Mouse (Mus musculus): Measurements from ENCODE around the gene Usp15. TPM values are rescaled to one million over a fixed set of nuclear protein-coding genes. Genes with fewer than 3 reads are reported as not detected.
A peak's percentile ranks its signal among the peaks of the same experiment; 100 is the strongest.

Gene Usp15
- total and polyA plus RNA-seq, 2 experiments from 2014 or later = 28.0 to 51.5 TPM

GRCm38 (mm10) chr10:123108121-123108520 lies 88.7 kb downstream of the Usp15 start:
- 84% methylated on average over 5 of the region's 5 CpGs for WGBS
- no peaks in the 10 kb centered on the region for H3K27me3 ChIP-seq (ENCODE audit: control insufficient read depth, insufficient read depth, low read length)
- H3K9ac ChIP-seq (replicated peaks; ENCODE audit: low read depth, low read length) = no peak overlapping the region
- H3K4me2 ChIP-seq (ENCODE audit: low read depth, low read length) = no peak overlapping the region
- no peak overlapping the region for H3K4me3 ChIP-seq (ENCODE audit: low read depth, low read length)
- H3K36me3 ChIP-seq (replicated peaks; ENCODE audit: control insufficient read depth, insufficient read depth, low read length) = peaks cover 27% of the 10 kb centered on the region
- DNase-seq (ENCODE audit: low spot score) (no peak), ATAC-seq (ENCODE audit: insufficient read depth, low read depth) (no peak)
- no peak for TF ChIP-seq CTCF (IDR thresholded peaks at IDR 0.05; ENCODE audit: low read depth)
- no peak for TF ChIP-seq EP300 (IDR thresholded peaks at IDR 0.05; ENCODE audit: low read depth)
- H3K9me3 ChIP-seq (replicated peaks; ENCODE audit: control insufficient read depth, low read length) = no peaks in the 10 kb centered on the region
- no peaks in the 10 kb centered on the region for H3K4me1 ChIP-seq (ENCODE audit: control insufficient read depth, insufficient read depth)
- no peak overlapping the region for H3K27ac ChIP-seq (ENCODE audit: low read depth)

DNA sequence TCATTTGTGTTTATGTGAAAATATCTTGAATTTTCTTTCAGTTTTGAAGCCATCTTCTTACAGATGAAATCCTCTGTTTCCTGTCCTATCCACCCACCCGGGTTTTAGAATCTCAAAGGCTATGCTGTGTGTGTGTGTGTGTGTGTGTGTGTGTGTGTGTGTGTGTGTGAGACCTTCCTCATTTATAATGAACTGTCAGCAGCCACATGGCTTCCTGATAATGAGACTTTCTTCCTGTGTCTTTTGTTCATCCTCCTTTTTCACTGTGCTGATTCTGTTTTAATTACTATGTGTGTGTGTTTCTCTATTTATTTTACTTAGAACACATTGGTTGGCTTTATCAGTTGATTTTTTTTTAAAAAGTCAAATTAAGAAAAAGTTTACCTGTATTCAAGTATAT lies 95.5 kb downstream of the Usp15 start:
- no peak for TF ChIP-seq CTCF (IDR thresholded peaks at IDR 0.05; ENCODE audit: low read depth)
- no peak for TF ChIP-seq EP300 (IDR thresholded peaks at IDR 0.05; ENCODE audit: low read depth)
- no peaks in the 10 kb centered on the region for H3K9me3 ChIP-seq (replicated peaks; ENCODE audit: control insufficient read depth, low read length)
- WGBS = 54% methylated on average over 1 of the region's 1 CpGs
- no peak overlapping the region for H3K9ac ChIP-seq (replicated peaks; ENCODE audit: low read depth, low read length)
- no peaks in the 10 kb centered on the region for H3K4me1 ChIP-seq (ENCODE audit: control insufficient read depth, insufficient read depth)
- DNase-seq (ENCODE audit: low spot score) (no peak), ATAC-seq (ENCODE audit: insufficient read depth, low read depth) (no peak)
- no peaks in the 10 kb centered on the region for H3K36me3 ChIP-seq (replicated peaks; ENCODE audit: control insufficient read depth, insufficient read depth, low read length)
- H3K4me2 ChIP-seq (ENCODE audit: low read depth, low read length) = no peak overlapping the region
- no peaks in the 10 kb centered on the region for H3K27me3 ChIP-seq (ENCODE audit: control insufficient read depth, insufficient read depth, low read length)
- H3K27ac ChIP-seq (ENCODE audit: low read depth) = no peak overlapping the region
- H3K4me3 ChIP-seq (ENCODE audit: low read depth, low read length) = no peak overlapping the region

GRCm38 (mm10) chr10:123100584-123100983 lies 96.2 kb downstream of the Usp15 start:
- no peak overlapping the region for H3K4me2 ChIP-seq (ENCODE audit: low read depth, low read length)
- no peaks in the 10 kb centered on the region for H3K27me3 ChIP-seq (ENCODE audit: control insufficient read depth, insufficient read depth, low read length)
- no peak overlapping the region for H3K9ac ChIP-seq (replicated peaks; ENCODE audit: low read depth, low read length)
- no peak for ATAC-seq (ENCODE audit: insufficient read depth, low read depth)
- WGBS = 74% methylated on average over 2 of the region's 2 CpGs
- no peaks in the 10 kb centered on the region for H3K36me3 ChIP-seq (replicated peaks; ENCODE audit: control insufficient read depth, insufficient read depth, low read length)
- no peaks in the 10 kb centered on the region for H3K4me1 ChIP-seq (ENCODE audit: control insufficient read depth, insufficient read depth)
- H3K4me3 ChIP-seq (ENCODE audit: low read depth, low read length) = no peak overlapping the region
- no peaks in the 10 kb centered on the region for H3K9me3 ChIP-seq (replicated peaks; ENCODE audit: control insufficient read depth, low read length)
- TF ChIP-seq CTCF (IDR thresholded peaks at IDR 0.05; ENCODE audit: low read depth) (no peak), EP300 (IDR thresholded peaks at IDR 0.05; ENCODE audit: low read depth) (no peak)
- DNase-seq (ENCODE audit: low spot score) = no peak
- no peak overlapping the region for H3K27ac ChIP-seq (ENCODE audit: low read depth)

DNA sequence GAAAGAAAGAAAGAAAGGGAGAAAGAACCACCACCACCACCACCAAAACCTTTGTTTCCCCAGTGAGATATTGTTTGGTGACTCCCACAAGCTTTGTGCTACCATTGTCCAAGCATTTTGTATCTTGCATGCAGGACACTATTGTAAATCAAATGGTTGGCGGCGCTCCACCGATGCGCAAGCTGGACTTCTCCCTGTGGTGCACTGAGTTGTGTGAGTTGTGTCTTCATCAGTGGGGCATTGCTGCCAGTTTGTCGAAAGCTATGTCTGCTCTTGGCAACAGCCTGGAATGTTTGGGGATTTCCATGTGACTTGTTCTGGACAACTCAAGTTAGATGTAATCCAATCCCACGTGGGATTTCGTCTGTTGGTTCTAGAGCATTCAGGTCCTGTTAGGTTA lies 102.3 kb downstream of the Usp15 start:
- no peak for TF ChIP-seq EP300 (IDR thresholded peaks at IDR 0.05; ENCODE audit: low read depth)
- ATAC-seq (ENCODE audit: insufficient read depth, low read depth) = no peak
- Histone ChIP-seq H3K4me1 (ENCODE audit: control insufficient read depth, insufficient read depth) (no peaks in the 10 kb centered on the region), H3K36me3 (replicated peaks; ENCODE audit: control insufficient read depth, insufficient read depth, low read length) (no peaks in the 10 kb centered on the region), H3K4me2 (ENCODE audit: low read depth, low read length) (no peak overlapping the region), H3K9ac (replicated peaks; ENCODE audit: low read depth, low read length) (no peak overlapping the region), H3K9me3 (replicated peaks; ENCODE audit: control insufficient read depth, low read length) (no peaks in the 10 kb centered on the region), H3K27me3 (ENCODE audit: control insufficient read depth, insufficient read depth, low read length) (no peaks in the 10 kb centered on the region), H3K4me3 (ENCODE audit: low read depth, low read length) (no peak overlapping the region), H3K27ac (ENCODE audit: low read depth) (no peak overlapping the region)
- 69% methylated on average over 7 of the region's 7 CpGs for WGBS
- DNase-seq (ENCODE audit: low spot score) = no peak

- ATAC-seq (ENCODE audit: insufficient read depth, low read depth) = no peak
- Histone ChIP-seq H3K9me3 (replicated peaks; ENCODE audit: control insufficient read depth, low read length) (no peaks in the 10 kb centered on the region), H3K36me3 (replicated peaks; ENCODE audit: control insufficient read depth, insufficient read depth, low read length) (no peaks in the 10 kb centered on the region), H3K4me2 (ENCODE audit: low read depth, low read length) (no peak overlapping the region), H3K4me1 (ENCODE audit: control insufficient read depth, insufficient read depth) (no peaks in the 10 kb centered on the region), H3K4me3 (ENCODE audit: low read depth, low read length) (no peak overlapping the region), H3K27ac (ENCODE audit: low read depth) (no peak overlapping the region), H3K9ac (replicated peaks; ENCODE audit: low read depth, low read length) (no peak overlapping the region), H3K27me3 (ENCODE audit: control insufficient read depth, insufficient read depth, low read length) (no peaks in the 10 kb centered on the region)
- TF ChIP-seq EP300 (IDR thresholded peaks at IDR 0.05; ENCODE audit: low read depth) (no peak), CTCF (IDR thresholded peaks at IDR 0.05; ENCODE audit: low read depth) (no peak)
- no peak for DNase-seq (ENCODE audit: low spot score)
- WGBS = 81% methylated on average over 3 of the region's 3 CpGs
These were observed 104.2 kb downstream of the Usp15 start for GRCm38 (mm10) chr10:123092577-123092976.

- no peak overlapping the region for H3K4me2 ChIP-seq (ENCODE audit: low read depth, low read length)
- 32% methylated on average over 5 of the region's 5 CpGs for WGBS
- no peaks in the 10 kb centered on the region for H3K36me3 ChIP-seq (replicated peaks; ENCODE audit: control insufficient read depth, insufficient read depth, low read length)
- TF ChIP-seq CTCF (IDR thresholded peaks at IDR 0.05; ENCODE audit: low read depth) (peak; percentile 80), EP300 (IDR thresholded peaks at IDR 0.05; ENCODE audit: low read depth) (no peak)
- DNase-seq (ENCODE audit: low spot score) = peak; percentile 54
- no peaks in the 10 kb centered on the region for H3K4me1 ChIP-seq (ENCODE audit: control insufficient read depth, insufficient read depth)
- no peak overlapping the region for H3K27ac ChIP-seq (ENCODE audit: low read depth)
- H3K9ac ChIP-seq (replicated peaks; ENCODE audit: low read depth, low read length) = no peak overlapping the region
- no peaks in the 10 kb centered on the region for H3K27me3 ChIP-seq (ENCODE audit: control insufficient read depth, insufficient read depth, low read length)
- no peaks in the 10 kb centered on the region for H3K9me3 ChIP-seq (replicated peaks; ENCODE audit: control insufficient read depth, low read length)
- peak; percentile 47 for ATAC-seq (ENCODE audit: insufficient read depth, low read depth)
- H3K4me3 ChIP-seq (ENCODE audit: low read depth, low read length) = no peak overlapping the region
These were observed 105.1 kb downstream of the Usp15 start for GRCm38 (mm10) chr10:123091737-123092136.

All from heart, postnatal 0 days (tissue).